Mouse (Mus musculus) stomach, adult 2 months (tissue): ENCODE data around the gene Ttc33. TPM values are rescaled to one million over a fixed set of nuclear protein-coding genes. Genes with fewer than 3 reads are reported as not detected.

Source experiments
- polyA plus RNA-seq: library from polyadenylated mRNA; depleted of rRNA; stranded (reverse); fragments of >200 nt; gene quantifications from 2 replicates; pipeline ENCODE4 v1.2.3, GENCODE M21; 2012; rRNA removed

The Ttc33 gene
- polyA plus RNA-seq: 0.26 and 0.45 TPM in 2 replicates

GRCm38 (mm10) chr15:5185366-5186292 lies at the start of gene Ttc33:
Gene Ttc33, plus strand, starts transcription at chr15:5185525.

GRCm38 (mm10) chr15:5143361-5144020 lies 41.8 kb upstream of the Ttc33 start, which contains the start of gene Prkaa1:
Gene Prkaa1, plus strand, starts transcription at chr15:5143861.

GRCm38 (mm10) chr15:5243959-5244905 lies 58.9 kb downstream of the Ttc33 start, which contains the start of gene Ptger4:
Gene Ptger4, minus strand, starts transcription at chr15:5244187.

Other genes with a start within 250 kb of the Ttc33 start
- 0.14 and 0.55 TPM in 2 replicates for gene C7, start 121.8 kb upstream of the Ttc33 start, polyA plus RNA-seq
- 0.59 and 0.88 TPM in 2 replicates for gene Card6, start 77.0 kb upstream of the Ttc33 start, polyA plus RNA-seq
- 104 and 107 TPM in 2 replicates for gene Rpl37, start 68.9 kb upstream of the Ttc33 start, polyA plus RNA-seq
- gene Prkaa1, start 41.7 kb upstream of the Ttc33 start, polyA plus RNA-seq: 0.46 and 0.84 TPM in 2 replicates
- 10.3 and 14.2 TPM in 2 replicates for gene Ptger4, start 58.7 kb downstream of the Ttc33 start, polyA plus RNA-seq